Mouse (Mus musculus) bone marrow, adult 2 months (tissue): ENCODE measurements around the gene Fbxo42. TPM values are rescaled to one million over a fixed set of nuclear protein-coding genes. Genes with fewer than 3 reads are reported as not detected.
"Not testable (repeated sequence)": the region's sequence is repeated elsewhere in the genome, so short reads cannot be mapped to it uniquely, and the experiment has no call there.

Source experiments
- H3K27ac ChIP-seq: fragments of 200-500 bp; 2 replicates; pipeline ENCODE4 v1.5.1; 2012; ENCODE audit warnings: low read depth, mild to moderate bottlenecking, control low read depth, inconsistent platforms, low read length; ENCODE audit not compliant: control insufficient read depth, poor library complexity, insufficient read depth
- H3K4me1 ChIP-seq: fragments of 200-500 bp; 2 replicates; pipeline ENCODE4 v1.6.1; 2011; ENCODE audit warnings: low read length; ENCODE audit not compliant: control insufficient read depth, insufficient read depth
- H3K4me3 ChIP-seq: fragments of 200-500 bp; replicated peaks from 2 replicates; pipeline ENCODE3; 2011; ENCODE audit warnings: mild to moderate bottlenecking, low read depth, low read length, control low read depth; ENCODE audit not compliant: control insufficient read depth
- CTCF ChIP-seq: fragments of 200-500 bp; IDR thresholded peaks from 2 replicates; pipeline ENCODE4 v1.5.1; 2011; ENCODE audit warnings: low read length, control low read depth; ENCODE audit not compliant: control insufficient read depth, insufficient read depth
- POLR2A ChIP-seq: fragments of 200-500 bp; IDR thresholded peaks from 2 replicates; pipeline ENCODE4 v1.6.1; 2011; ENCODE audit warnings: low read depth, mild to moderate bottlenecking, control low read depth, low read length, borderline replicate concordance; ENCODE audit not compliant: control insufficient read depth
- WGBS: fragments of 180-500 bp; shearing (Covaris S2); methylation state at CpG from one replicate; pipeline ENCODE4 v1.1.7; 2018; 5-methylcytosine and 5-hydroxymethylcytosine counted together
- polyA plus RNA-seq: library from polyadenylated mRNA; stranded (reverse); fragments of >200 nt; gene quantifications from 2 replicates; pipeline ENCODE4 v1.2.4, GENCODE M21; 2011; ENCODE audit warnings: low replicate concordance; ENCODE audit not compliant: missing spikeins, insufficient read depth, insufficient read length

Fbxo42 gene
- polyA plus RNA-seq, 1 experiment, result 7.9 TPM

GRCm38 (mm10) chr4:141132191-141132590, 15.5 kb upstream of the Fbxo42 start:
- Histone ChIP-seq H3K27ac (no peak overlapping the region), H3K4me1 (peaks cover 2% of the 10 kb centered on the region; the same call in 1 of the 2 replicates), H3K4me3 (no peak overlapping the region)
- 83% methylated on average over 8 of the region's 8 CpGs for WGBS
- no peak for TF ChIP-seq POLR2A
- no peak for TF ChIP-seq CTCF

DNA sequence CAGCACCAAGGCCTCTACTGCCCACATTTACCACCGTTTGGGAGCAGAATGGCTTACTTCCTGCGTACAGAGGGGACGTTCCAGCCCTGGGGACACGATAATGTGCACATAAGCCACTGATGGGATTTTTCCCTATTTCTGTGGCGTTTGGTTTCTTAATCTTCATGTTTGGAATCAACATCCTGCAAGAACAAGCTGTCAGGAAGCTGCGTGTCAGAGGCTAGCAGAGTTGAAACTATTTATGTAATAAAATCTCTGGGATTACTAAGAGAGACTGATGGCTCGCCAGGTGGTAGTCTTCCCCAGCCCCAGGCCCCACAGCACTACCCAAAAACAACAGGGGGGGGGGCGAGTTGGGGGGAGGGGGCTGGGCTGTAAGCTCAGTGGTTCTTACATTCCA, 14.5 kb upstream of the Fbxo42 start:
- no peak overlapping the region for H3K4me3 ChIP-seq
- no peak for TF ChIP-seq POLR2A
- TF ChIP-seq CTCF, result no peak
- 62% methylated on average over 8 of the region's 8 CpGs for WGBS
- H3K4me1 ChIP-seq, result peaks cover 2% of the 10 kb centered on the region; the same call in 1 of the 2 replicates
- H3K27ac ChIP-seq, result no peak overlapping the region

DNA sequence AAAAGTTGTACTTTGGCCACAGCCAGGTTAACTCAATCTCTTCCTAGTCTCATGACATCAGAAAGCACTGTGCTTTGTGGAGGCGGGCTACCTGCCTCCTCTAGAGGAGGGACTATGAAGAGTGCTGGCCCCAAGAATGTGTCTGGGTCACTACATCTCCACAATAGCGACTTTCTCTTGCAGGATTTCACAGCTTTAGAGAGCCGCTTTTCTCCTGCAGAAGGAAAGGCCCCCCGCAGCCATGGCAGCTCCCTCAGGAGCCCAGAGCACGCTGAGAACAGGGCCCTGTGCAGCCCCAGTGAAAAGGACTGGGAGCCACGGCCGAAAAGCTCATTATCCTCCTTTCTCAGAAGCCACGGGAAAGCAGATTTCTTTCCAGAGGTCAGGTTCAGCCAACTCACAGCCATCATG, 13.7 kb upstream of the Fbxo42 start:
- TF ChIP-seq POLR2A (no peak), CTCF (no peak)
- 85% methylated on average over 8 of the region's 8 CpGs for WGBS
- Histone ChIP-seq H3K4me3 (no peak overlapping the region), H3K27ac (no peak overlapping the region), H3K4me1 (peaks cover 2% of the 10 kb centered on the region; the same call in 1 of the 2 replicates)

DNA sequence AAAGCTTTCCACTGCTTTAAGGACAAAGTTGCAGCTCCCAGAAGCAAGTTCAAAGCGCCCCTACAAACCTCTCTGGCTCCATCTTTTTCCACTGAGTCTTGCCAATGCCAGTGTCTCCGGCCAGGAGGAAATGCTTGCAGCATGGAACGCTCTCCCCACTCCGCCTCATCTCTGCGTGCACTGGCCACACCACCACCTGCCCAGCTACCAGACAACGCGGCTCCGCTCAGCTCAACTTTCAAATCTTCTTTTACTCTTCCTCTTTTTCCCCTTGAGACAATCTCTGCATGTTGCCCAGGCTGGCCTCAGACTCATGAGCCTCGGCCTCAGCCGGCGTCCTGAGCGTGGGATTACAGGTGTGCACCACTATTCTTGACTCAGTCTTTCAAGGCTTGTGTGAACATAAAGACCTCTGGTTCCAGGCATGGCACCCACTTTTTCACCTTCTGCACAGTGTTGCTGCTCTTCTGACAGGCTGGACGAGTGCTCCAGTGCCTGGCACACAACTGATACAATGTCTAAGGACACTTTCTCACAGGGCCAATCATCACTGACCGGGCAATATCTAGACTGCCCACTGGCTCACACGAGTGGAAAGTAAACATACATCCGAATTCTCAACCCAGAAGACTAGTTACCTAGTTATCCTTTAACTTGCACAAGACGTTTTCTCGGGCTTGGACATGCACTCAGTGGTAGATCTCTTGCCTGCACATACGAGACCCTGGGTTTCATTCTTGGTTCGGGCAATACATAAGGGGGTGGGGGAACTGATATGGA, 12.8 kb upstream of the Fbxo42 start:
- Histone ChIP-seq H3K27ac (peak overlapping the region; percentile 9; the same call in 1 of the 2 replicates), H3K4me1 (peaks cover 2% of the 10 kb centered on the region; the same call in 1 of the 2 replicates), H3K4me3 (no peak overlapping the region)
- 67% methylated on average over 20 of the region's 20 CpGs for WGBS
- no peak for TF ChIP-seq POLR2A
- TF ChIP-seq CTCF, result no peak

DNA sequence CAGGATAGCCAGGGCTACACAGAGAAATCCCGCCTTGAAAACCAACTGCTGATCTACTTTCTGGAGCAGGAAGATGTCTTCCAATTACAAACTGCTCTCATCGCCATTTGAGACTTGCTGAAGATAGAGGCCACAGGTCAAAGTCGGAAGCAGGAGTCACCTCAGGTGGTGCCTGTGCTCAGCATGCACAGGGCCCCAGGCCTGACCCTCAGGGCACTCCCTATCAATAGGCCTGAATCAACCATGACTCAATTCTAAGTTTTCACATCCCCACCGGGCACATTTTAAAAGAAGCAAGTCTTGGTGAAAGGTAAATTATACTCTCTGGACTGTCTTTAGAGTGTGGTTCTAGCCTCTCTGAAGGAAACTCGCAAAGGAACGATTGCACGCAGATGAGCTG, 11.6 kb upstream of the Fbxo42 start:
- peaks cover 2% of the 10 kb centered on the region; the same call in 1 of the 2 replicates for H3K4me1 ChIP-seq

GRCm38 (mm10) chr4:141137740-141138139, 10.0 kb upstream of the Fbxo42 start:
- H3K4me3 ChIP-seq, H3K27ac ChIP-seq, H3K4me1 ChIP-seq: not testable (repeated sequence)
- WGBS, result 17% methylated on average over 3 of the region's 3 CpGs

More for the DNA sequence above, 11.6 kb upstream of the Fbxo42 start:
- TF ChIP-seq POLR2A (no peak), CTCF (no peak)
- Histone ChIP-seq H3K4me3 (no peak overlapping the region), H3K27ac (no peak overlapping the region)
- WGBS, result 85% methylated on average over 7 of the region's 7 CpGs

- peak overlapping the region; percentile 95 for H3K27ac ChIP-seq
- under 1% methylated on average over 29 of the region's 29 CpGs for WGBS
- TF ChIP-seq POLR2A (no peak), CTCF (no peak)
- peaks cover 4% of the 10 kb centered on the region; the same call in 1 of the 2 replicates for H3K4me1 ChIP-seq
- peak overlapping the region; percentile 87 for H3K4me3 ChIP-seq
Measured at GRCm38 (mm10) chr4:141138425-141139115, 9.1 kb upstream of the Fbxo42 start.

DNA sequence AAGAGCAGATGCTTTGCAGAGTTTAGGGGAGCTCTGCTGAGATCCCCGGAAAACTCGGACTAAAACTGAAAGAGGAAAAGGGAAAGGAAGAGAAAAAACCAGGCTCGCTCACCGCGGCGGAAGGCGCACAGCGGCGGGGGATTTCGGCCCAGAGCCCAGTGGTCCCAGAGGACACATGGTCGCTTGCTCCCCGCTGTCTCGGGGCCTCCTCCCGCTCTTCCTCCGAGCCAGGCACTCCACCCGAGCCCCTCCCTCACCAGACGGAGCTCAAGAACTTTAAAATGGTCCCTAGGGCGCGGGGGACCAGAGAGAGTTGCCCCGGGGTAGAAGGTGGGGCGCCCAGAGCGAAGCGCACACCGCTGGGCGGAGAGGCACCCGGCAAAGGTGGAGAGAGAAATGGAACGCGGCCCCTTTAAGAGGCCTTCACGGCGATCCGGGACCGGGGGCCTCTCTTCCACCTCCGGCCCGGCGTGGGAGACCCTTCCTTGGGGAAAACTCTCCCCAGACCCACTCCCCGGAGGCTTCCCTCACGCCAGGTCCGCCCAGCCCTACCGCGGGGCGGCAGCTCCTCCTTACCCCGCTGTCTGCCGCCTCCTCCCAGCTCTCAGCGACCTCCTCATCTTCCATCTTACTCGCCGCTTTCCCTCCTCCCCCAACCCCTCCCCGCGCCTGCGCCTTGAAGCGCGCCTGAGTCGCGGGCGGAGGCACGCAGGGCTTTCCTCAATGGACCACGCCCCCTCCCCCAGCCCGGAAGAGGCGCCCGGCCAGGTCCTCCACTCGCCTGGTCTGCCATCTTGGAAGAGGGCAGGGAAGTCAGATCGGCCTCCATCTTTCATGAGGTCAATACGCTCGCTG, 8.4 kb upstream of the Fbxo42 start, which contains the start of gene Szrd1:
TSS of gene Szrd1 (minus strand) at position 660 of the 855 bp plus-strand sequence.
- TF ChIP-seq CTCF (no peak), POLR2A (peak; percentile 73; the same call in 1 of the 2 replicates)
- peak within 1 kb of the TSS; percentile 95 for H3K27ac ChIP-seq
- peak within 1 kb of the TSS; percentile 87 for H3K4me3 ChIP-seq
- H3K4me1 ChIP-seq, result peaks cover 4% of the 10 kb centered on the region; the same call in 1 of the 2 replicates
- WGBS, result under 1% methylated on average over 63 of the region's 63 CpGs

GRCm38 (mm10) chr4:141140354-141140753, 7.4 kb upstream of the Fbxo42 start:
- 84% methylated on average over 9 of the region's 9 CpGs for WGBS
- H3K4me3 ChIP-seq, H3K27ac ChIP-seq, H3K4me1 ChIP-seq: not testable (repeated sequence)
